Mouse (Mus musculus) kidney, adult 2 months (tissue): ENCODE results near the gene Tnfsf4. TPM values are rescaled to one million over a fixed set of nuclear protein-coding genes. Genes with fewer than 3 reads are reported as not detected.

Experiments used
- DNase-seq: peaks from one replicate; pipeline ENCODE4 v3.0.0; 2021
- H3K27ac ChIP-seq: fragments of 200-500 bp; 2 replicates; pipeline ENCODE4 v1.5.1; 2012; ENCODE audit warnings: low read depth, low read length, control low read depth, inconsistent platforms; ENCODE audit not compliant: insufficient read depth
- H3K27me3 ChIP-seq: fragments of 200-500 bp; replicated peaks from 2 replicates; pipeline ENCODE4 v1.6.1; 2012; ENCODE audit warnings: mild to moderate bottlenecking, moderate library complexity, low read length, inconsistent platforms; ENCODE audit not compliant: control insufficient read depth, insufficient read depth
- H3K36me3 ChIP-seq: fragments of 200-500 bp; 2 replicates; pipeline ENCODE4 v1.6.1; 2012; ENCODE audit warnings: mild to moderate bottlenecking, moderate library complexity, low read length, inconsistent platforms; ENCODE audit not compliant: control insufficient read depth, insufficient read depth
- H3K4me1 ChIP-seq: fragments of 200-500 bp; 2 replicates; pipeline ENCODE4 v1.6.1; 2011; ENCODE audit warnings: low read length; ENCODE audit not compliant: control insufficient read depth, insufficient read depth
- H3K4me3 ChIP-seq: fragments of 200-500 bp; 2 replicates; pipeline ENCODE4 v1.5.1; 2011; ENCODE audit warnings: mild to moderate bottlenecking, low read depth, low read length, control low read depth; ENCODE audit not compliant: insufficient read depth
- CTCF ChIP-seq: fragments of 200-500 bp; conservative IDR thresholded peaks from 2 replicates; pipeline ENCODE4 v1.5.1; 2011; ENCODE audit warnings: low read depth, mild to moderate bottlenecking, control low read depth, low read length, moderate library complexity, mixed read lengths; ENCODE audit not compliant: insufficient read depth, insufficient read length
- POLR2A ChIP-seq: fragments of 200-500 bp; IDR thresholded peaks from one replicate; pipeline ENCODE4 v1.6.1; 2011; ENCODE audit warnings: low read depth, low read length, control low read depth
- WGBS: fragments of 180-500 bp; shearing (Covaris S2); methylation state at CpG from one replicate; pipeline ENCODE4 v1.1.7; 2018; 5-methylcytosine and 5-hydroxymethylcytosine counted together
- polyA plus RNA-seq: library from polyadenylated mRNA; depleted of rRNA; stranded (reverse); fragments of >200 nt; gene quantifications from 2 replicates; pipeline ENCODE4 v1.2.3, GENCODE M21; 2012; rRNA removed

The Tnfsf4 gene
- polyA plus RNA-seq, 1 experiment = not detected

DNA sequence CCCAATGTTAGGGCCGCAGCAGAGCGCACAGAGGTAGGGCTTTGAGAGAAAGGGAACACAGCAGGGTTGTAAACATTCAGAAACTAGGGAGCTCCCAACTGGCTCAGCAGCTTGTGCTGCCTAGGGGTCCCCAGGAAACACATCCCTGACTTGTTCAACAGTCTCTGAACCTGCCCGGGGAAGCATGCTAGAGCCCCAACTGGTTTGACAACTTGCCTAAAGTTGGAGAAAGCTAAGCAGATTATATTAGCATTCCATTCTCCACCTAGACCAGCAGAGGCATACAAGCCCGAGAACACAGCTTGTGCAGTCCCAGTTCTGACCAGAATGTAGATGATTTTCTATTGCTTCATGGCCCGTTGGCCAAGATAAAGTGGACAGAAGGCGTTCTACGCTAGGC lies 49.6 kb downstream of the Tnfsf4 start:
- H3K27ac ChIP-seq = no peak overlapping the region
- DNase-seq = peak; percentile 36
- WGBS = 58% methylated on average over 7 of the region's 7 CpGs

GRCm38 (mm10) chr1:161451683-161452245 lies 56.6 kb downstream of the Tnfsf4 start:
- WGBS = 37% methylated on average over 3 of the region's 3 CpGs
- Histone ChIP-seq H3K4me3 (no peak overlapping the region), H3K36me3 (no peaks in the 10 kb centered on the region), H3K4me1 (no peaks in the 10 kb centered on the region), H3K27ac (no peak overlapping the region), H3K27me3 (no peaks in the 10 kb centered on the region)
- TF ChIP-seq POLR2A (no peak), CTCF (no peak)
- no peak for DNase-seq

More for the DNA sequence above, 49.6 kb downstream of the Tnfsf4 start:
- no peak overlapping the region for H3K4me3 ChIP-seq
- H3K4me1 ChIP-seq = no peaks in the 10 kb centered on the region
- TF ChIP-seq POLR2A = no peak
- no peak; the same call in 1 of the 2 replicates for TF ChIP-seq CTCF
- H3K36me3 ChIP-seq = no peaks in the 10 kb centered on the region
- no peaks in the 10 kb centered on the region for H3K27me3 ChIP-seq

- 96% methylated on average over 1 of the region's 1 CpGs for WGBS
- no peak for DNase-seq
- Histone ChIP-seq H3K27ac (no peak overlapping the region), H3K4me1 (no peaks in the 10 kb centered on the region), H3K27me3 (no peaks in the 10 kb centered on the region), H3K36me3 (no peaks in the 10 kb centered on the region), H3K4me3 (no peak overlapping the region)
- TF ChIP-seq POLR2A (no peak), CTCF (no peak)
These were observed 57.0 kb downstream of the Tnfsf4 start for GRCm38 (mm10) chr1:161452250-161452649.

- DNase-seq = peak; percentile 43
These were observed 68.3 kb downstream of the Tnfsf4 start for GRCm38 (mm10) chr1:161463388-161464085.

More at GRCm38 (mm10) chr1:161463388-161464085, 68.3 kb downstream of the Tnfsf4 start:
- 52% methylated on average over 2 of the region's 2 CpGs for WGBS
- Histone ChIP-seq H3K4me3 (no peak overlapping the region), H3K27ac (no peak overlapping the region), H3K27me3 (no peaks in the 10 kb centered on the region), H3K4me1 (no peaks in the 10 kb centered on the region), H3K36me3 (no peaks in the 10 kb centered on the region)
- TF ChIP-seq POLR2A (no peak), CTCF (no peak)

Other genes with a start within 250 kb of the Tnfsf4 start
- gene Tex50, start 236.1 kb upstream of the Tnfsf4 start, polyA plus RNA-seq = not detected in 2 replicates
- 116 and 186 TPM in 2 replicates for gene Prdx6, start 144.2 kb upstream of the Tnfsf4 start, polyA plus RNA-seq
- 0.03 TPM in 1 of 2 replicates, not detected in the other for gene Tnfsf18, start 99.2 kb downstream of the Tnfsf4 start, polyA plus RNA-seq